Mouse (Mus musculus) liver, postnatal 0 days (tissue): ENCODE results near the gene Mast3.

Experiments
- CTCF ChIP-seq: sonication (generic); IDR thresholded peaks from 2 replicates; pipeline ENCODE4 v1.5.1; 2016; ENCODE audit warnings: antibody characterized with exemption, low read depth
- EP300 ChIP-seq: IDR thresholded peaks from 2 replicates; pipeline ENCODE4 v1.6.1; 2016; ENCODE audit warnings: antibody characterized with exemption, low read depth, mild to moderate bottlenecking

DNA sequence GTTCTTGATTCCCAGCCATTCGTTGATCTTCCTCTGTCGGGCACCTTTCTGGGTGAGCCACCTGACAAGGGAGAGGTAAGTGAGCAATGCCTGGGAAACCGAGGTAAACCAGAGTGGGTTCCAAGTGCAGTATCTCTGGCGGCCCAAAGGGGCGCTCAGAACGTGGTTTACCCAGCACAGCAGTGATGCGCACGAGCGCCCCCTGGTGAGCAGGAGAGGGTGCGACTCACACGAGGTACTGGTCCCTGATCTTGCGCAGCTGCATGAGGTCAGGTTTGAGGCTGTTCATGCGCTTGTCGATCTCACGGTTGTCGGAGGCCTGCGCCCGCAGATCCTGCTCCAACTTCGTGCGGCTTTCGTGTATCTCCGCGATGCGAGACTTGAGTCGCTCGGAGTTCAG lies 35.5 kb downstream of the Mast3 start:
- TF ChIP-seq CTCF, result peak; percentile 100
- no peak for TF ChIP-seq EP300
